Mouse (Mus musculus) erythroblast, embryonic 14.5 days (primary cell): Measurements from ENCODE around the gene Gm28048.

Experiments
- GATA1 ChIP-seq: IDR thresholded peaks from 2 replicates; pipeline ENCODE4 v1.6.1; 2012; ENCODE audit warnings: low read length, inconsistent platforms, mixed read lengths
- TAL1 ChIP-seq: IDR thresholded peaks from 3 replicates; pipeline ENCODE4 v1.6.1; 2012; ENCODE audit warnings: low read length, inconsistent platforms, mixed read lengths

DNA sequence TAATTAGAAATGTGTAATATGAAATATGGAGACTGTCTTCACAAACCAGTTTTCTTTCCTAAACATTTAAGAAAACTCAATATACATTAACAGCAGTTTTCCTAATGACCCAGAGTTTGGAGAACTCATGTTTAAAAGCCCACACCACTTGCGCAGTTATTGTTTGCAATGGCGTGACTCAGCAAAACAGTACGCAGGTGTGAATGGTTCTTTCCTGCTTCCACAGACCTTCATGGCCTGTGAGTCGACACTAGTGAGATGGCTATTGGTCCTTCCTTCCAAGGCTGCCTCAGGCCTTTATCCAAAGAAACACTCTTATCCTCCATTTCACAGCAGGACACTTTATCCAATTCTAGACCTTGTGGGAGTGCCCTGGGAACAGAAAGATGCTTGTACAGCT lies 84.2 kb downstream of the Gm28048 start:
- TF ChIP-seq GATA1 (no peak), TAL1 (no peak)
